Mouse (Mus musculus) MEL (cell line): ENCODE data around the gene Akt1s1. TPM values are rescaled to one million over a fixed set of nuclear protein-coding genes. Genes with fewer than 3 reads are reported as not detected.

Experiments
- DNase-seq: peaks from one replicate; pipeline ENCODE4 v3.0.0; 2011; ENCODE audit warnings: low read depth, low spot score
- H3K27ac ChIP-seq: 2 replicates; pipeline ENCODE4 v1.5.1; 2012; ENCODE audit warnings: low read depth, mild to moderate bottlenecking, control low read depth, low read length, moderate library complexity; ENCODE audit not compliant: control insufficient read depth
- H3K27me3 ChIP-seq, 2 experiments: fragments of 150-350 bp in 1 of 2; sonication (generic) in 1 of 2; 2 replicates each; pipeline ENCODE4 v1.6.1; 2012; ENCODE audit warnings: low read length in 2 of 2, mild to moderate bottlenecking in 2 of 2, improper control_type of control experiment in 1 of 2, moderate library complexity in 1 of 2; ENCODE audit not compliant: insufficient read depth in 2 of 2, control insufficient read depth in 1 of 2
- H3K36me3 ChIP-seq, 2 experiments: 2 replicates each; pipeline ENCODE4 v1.6.1; 2012 to 2014; ENCODE audit warnings: low read length in 2 of 2, improper control_type of control experiment in 1 of 2, inconsistent platforms in 1 of 2, mild to moderate bottlenecking in 1 of 2; ENCODE audit not compliant: insufficient read depth in 2 of 2, control insufficient read depth in 1 of 2
- H3K4me1 ChIP-seq, 2 experiments: fragments of 150-350 bp in 1 of 2; sonication (generic) in 1 of 2; 2 replicates each; pipeline ENCODE4 v1.6.1; 2012; ENCODE audit warnings: low read length in 2 of 2, improper control_type of control experiment in 1 of 2, mild to moderate bottlenecking in 1 of 2; ENCODE audit not compliant: insufficient read depth in 2 of 2, control insufficient read depth in 1 of 2
- H3K4me3 ChIP-seq, 2 experiments: fragments of 150-350 bp in 1 of 2; sonication (generic) in 1 of 2; 2 replicates each; pipeline ENCODE4 v1.5.1; 2012; ENCODE audit warnings: low read depth in 2 of 2, low read length in 2 of 2, mild to moderate bottlenecking in 2 of 2, moderate library complexity in 2 of 2, control low read depth in 1 of 2, improper control_type of control experiment in 1 of 2; ENCODE audit not compliant: control insufficient read depth in 1 of 2, insufficient read depth in 1 of 2
- H3K79me2 ChIP-seq: 2 replicates; pipeline ENCODE4 v1.6.1; 2012; ENCODE audit warnings: mild to moderate bottlenecking, low read length, moderate library complexity; ENCODE audit not compliant: control insufficient read depth, poor library complexity, insufficient read depth
- H3K9ac ChIP-seq: 2 replicates; pipeline ENCODE4 v1.6.1; 2012; ENCODE audit warnings: low read depth, mild to moderate bottlenecking, control low read depth, low read length, moderate library complexity; ENCODE audit not compliant: control insufficient read depth, poor library complexity, severe bottlenecking
- H3K9me3 ChIP-seq: fragments of 150-350 bp; sonication (generic); replicated peaks from 2 replicates; pipeline ENCODE4 v1.6.1; 2012; ENCODE audit warnings: mild to moderate bottlenecking, low read length, improper control_type of control experiment, moderate library complexity; ENCODE audit not compliant: insufficient read depth
- CHD1 ChIP-seq: IDR thresholded peaks from 2 replicates; pipeline ENCODE4 v1.6.1; 2012; ENCODE audit warnings: low read depth, mild to moderate bottlenecking, inconsistent platforms, low read length, improper control_type of control experiment
- CHD2 ChIP-seq: IDR thresholded peaks from 2 replicates; pipeline ENCODE4 v1.6.1; 2011; ENCODE audit warnings: low read length, improper control_type of control experiment
- CTCF ChIP-seq, 3 experiments: IDR thresholded peaks in 2 of 3; conservative IDR thresholded peaks in 1 of 3; 2 replicates each; pipeline ENCODE4 v1.5.1; 2011 to 2012; ENCODE audit warnings: low read length in 3 of 3, low read depth in 2 of 3, mild to moderate bottlenecking in 2 of 3, improper control_type of control experiment in 1 of 3, inconsistent platforms in 1 of 3, mixed read lengths in 1 of 3, moderate library complexity in 1 of 3; ENCODE audit not compliant: control insufficient read depth in 1 of 3, insufficient read depth in 1 of 3, poor library complexity in 1 of 3, severe bottlenecking in 1 of 3
- E2F4 ChIP-seq: IDR thresholded peaks from 2 replicates; pipeline ENCODE4 v1.6.1; 2011; ENCODE audit warnings: low read depth, low read length, improper control_type of control experiment, borderline replicate concordance
- ELF1 ChIP-seq: IDR thresholded peaks from 2 replicates; pipeline ENCODE4 v1.6.1; 2014; ENCODE audit warnings: low read depth, mild to moderate bottlenecking, inconsistent platforms, low read length, improper control_type of control experiment, moderate library complexity
- EP300 ChIP-seq, 2 experiments: IDR thresholded peaks; 2 replicates each; pipeline ENCODE4 v1.6.1; 2011; ENCODE audit warnings: improper control_type of control experiment in 2 of 2, low read length in 2 of 2, low read depth in 1 of 2, mild to moderate bottlenecking in 1 of 2
- ETS1 ChIP-seq: IDR thresholded peaks from 2 replicates; pipeline ENCODE4 v1.6.1; 2012; ENCODE audit warnings: low read depth, mild to moderate bottlenecking, inconsistent platforms, low read length, improper control_type of control experiment, moderate library complexity
- GABPA ChIP-seq: IDR thresholded peaks from 2 replicates; pipeline ENCODE4 v1.6.1; 2012; ENCODE audit warnings: low read depth, mild to moderate bottlenecking, inconsistent platforms, low read length, improper control_type of control experiment, moderate library complexity
- HCFC1 ChIP-seq: IDR thresholded peaks from 2 replicates; pipeline ENCODE4 v1.6.1; 2012; ENCODE audit warnings: low read depth, mild to moderate bottlenecking, inconsistent platforms, low read length, improper control_type of control experiment, moderate library complexity
- JUND ChIP-seq: IDR thresholded peaks from 2 replicates; pipeline ENCODE4 v1.6.1; 2011; ENCODE audit warnings: low read depth, mild to moderate bottlenecking, improper control_type of control experiment, low read length
- KAT2A ChIP-seq: conservative IDR thresholded peaks from 2 replicates; pipeline ENCODE4 v1.6.1; 2012; ENCODE audit warnings: low read depth, low read length, improper control_type of control experiment, inconsistent platforms
- MAFK ChIP-seq: IDR thresholded peaks from 2 replicates; pipeline ENCODE4 v1.6.1; 2011; ENCODE audit warnings: low read depth, mild to moderate bottlenecking, low read length, improper control_type of control experiment, borderline replicate concordance
- MAX ChIP-seq: IDR thresholded peaks from 2 replicates; pipeline ENCODE4 v1.6.1; 2011; ENCODE audit warnings: low read length, improper control_type of control experiment
- MAZ ChIP-seq: IDR thresholded peaks from 2 replicates; pipeline ENCODE4 v1.6.1; 2012; ENCODE audit warnings: low read depth, mild to moderate bottlenecking, inconsistent platforms, low read length, improper control_type of control experiment
- MEF2A ChIP-seq: IDR thresholded peaks from 2 replicates; pipeline ENCODE4 v1.6.1; 2014; ENCODE audit warnings: low read depth, mild to moderate bottlenecking, inconsistent platforms, low read length, improper control_type of control experiment; ENCODE audit not compliant: poor library complexity, insufficient replicate concordance, severe bottlenecking; ENCODE audit errors: extremely low read depth
- MXI1 ChIP-seq: IDR thresholded peaks from 2 replicates; pipeline ENCODE4 v1.6.1; 2011; ENCODE audit warnings: mild to moderate bottlenecking, low read depth, low read length, improper control_type of control experiment
- MYB ChIP-seq: IDR thresholded peaks from 2 replicates; pipeline ENCODE4 v1.6.1; 2011; ENCODE audit warnings: mild to moderate bottlenecking, low read depth, low read length, improper control_type of control experiment
- MYC ChIP-seq: IDR thresholded peaks from 2 replicates; pipeline ENCODE4 v1.6.1; 2011; ENCODE audit warnings: low read depth, mild to moderate bottlenecking, low read length, improper control_type of control experiment, moderate library complexity
- NELFE ChIP-seq: IDR thresholded peaks from 2 replicates; pipeline ENCODE4 v1.6.1; 2011; ENCODE audit warnings: low read depth, low read length, improper control_type of control experiment
- NRF1 ChIP-seq: IDR thresholded peaks from 2 replicates; pipeline ENCODE4 v1.6.1; 2014; ENCODE audit warnings: low read depth, mild to moderate bottlenecking, inconsistent platforms, low read length, improper control_type of control experiment, moderate library complexity; ENCODE audit not compliant: poor library complexity, insufficient read depth, severe bottlenecking
- POLR2A ChIP-seq, 2 experiments: IDR thresholded peaks; 2 replicates each; pipeline ENCODE4 v1.6.1; 2011 to 2012; ENCODE audit warnings: low read length in 2 of 2, mild to moderate bottlenecking in 2 of 2, control low read depth in 1 of 2, improper control_type of control experiment in 1 of 2, low read depth in 1 of 2, moderate library complexity in 1 of 2; ENCODE audit not compliant: control insufficient read depth in 1 of 2, insufficient read depth in 1 of 2, poor library complexity in 1 of 2
- POLR2AphosphoS2 ChIP-seq: IDR thresholded peaks from 2 replicates; pipeline ENCODE4 v1.6.1; 2011; ENCODE audit warnings: low read length, improper control_type of control experiment
- POLR2AphosphoS5 ChIP-seq: IDR thresholded peaks from 2 replicates; pipeline ENCODE4 v1.6.1; 2012; ENCODE audit warnings: low read depth, borderline replicate concordance, mild to moderate bottlenecking, inconsistent platforms, low read length, moderate library complexity, mixed read lengths
- RAD21 ChIP-seq: IDR thresholded peaks from 2 replicates; pipeline ENCODE4 v1.6.1; 2011; ENCODE audit warnings: mild to moderate bottlenecking, low read depth, low read length, improper control_type of control experiment
- RCOR1 ChIP-seq: IDR thresholded peaks from 2 replicates; pipeline ENCODE4 v1.6.1; 2012; ENCODE audit warnings: low read depth, mild to moderate bottlenecking, inconsistent platforms, low read length, improper control_type of control experiment
- SIN3A ChIP-seq: IDR thresholded peaks from 2 replicates; pipeline ENCODE4 v1.6.1; 2012; ENCODE audit warnings: low read length, improper control_type of control experiment, inconsistent platforms
- SMC3 ChIP-seq: IDR thresholded peaks from 2 replicates; pipeline ENCODE4 v1.6.1; 2011; ENCODE audit warnings: low read depth, low read length, improper control_type of control experiment
- TAL1 ChIP-seq: IDR thresholded peaks from 2 replicates; pipeline ENCODE4 v1.6.1; 2012; ENCODE audit warnings: mild to moderate bottlenecking, inconsistent platforms, low read length, moderate library complexity, mixed read lengths
- TBP ChIP-seq: IDR thresholded peaks from 2 replicates; pipeline ENCODE4 v1.8.0; 2011; ENCODE audit warnings: low read depth, low read length, improper control_type of control experiment
- TCF12 ChIP-seq: IDR thresholded peaks from 2 replicates; pipeline ENCODE4 v1.6.1; 2014; ENCODE audit warnings: low read depth, mild to moderate bottlenecking, inconsistent platforms, low read length, improper control_type of control experiment, moderate library complexity
- UBTF ChIP-seq: IDR thresholded peaks from 2 replicates; pipeline ENCODE4 v1.6.1; 2012; ENCODE audit warnings: low read depth, mild to moderate bottlenecking, inconsistent platforms, low read length, improper control_type of control experiment, moderate library complexity, borderline replicate concordance; ENCODE audit not compliant: insufficient read depth
- USF2 ChIP-seq, 2 experiments: IDR thresholded peaks; 2 replicates each; pipeline ENCODE4 v1.6.1; 2011 to 2012; ENCODE audit warnings: improper control_type of control experiment in 2 of 2, low read length in 2 of 2, borderline replicate concordance in 1 of 2, inconsistent platforms in 1 of 2, low read depth in 1 of 2, mild to moderate bottlenecking in 1 of 2; ENCODE audit not compliant: insufficient read depth in 1 of 2
- ZC3H11A ChIP-seq: IDR thresholded peaks from 2 replicates; pipeline ENCODE4 v1.6.1; 2012; ENCODE audit warnings: low read depth, mild to moderate bottlenecking, inconsistent platforms, low read length, improper control_type of control experiment
- ZKSCAN1 ChIP-seq: IDR thresholded peaks from 2 replicates; pipeline ENCODE4 v1.6.1; 2012; ENCODE audit warnings: low read depth, mild to moderate bottlenecking, inconsistent platforms, low read length, improper control_type of control experiment, moderate library complexity
- ZMIZ1 ChIP-seq: IDR thresholded peaks from 2 replicates; pipeline ENCODE4 v1.6.1; 2012; ENCODE audit warnings: low read depth, mild to moderate bottlenecking, inconsistent platforms, low read length, improper control_type of control experiment, moderate library complexity
- ZNF384 ChIP-seq: IDR thresholded peaks from 2 replicates; pipeline ENCODE4 v1.6.1; 2012; ENCODE audit warnings: low read depth, mild to moderate bottlenecking, inconsistent platforms, low read length, improper control_type of control experiment
- polyA plus RNA-seq, 2 experiments: library from polyadenylated mRNA; stranded (reverse) in 1 of 2; unstranded in 1 of 2; fragments of >175 nt in 1 of 2; fragments of >200 nt in 1 of 2; gene quantifications; 2 replicates each; pipeline versions ENCODE4 v1.2.1 to v1.2.4; 2012; ENCODE audit warnings: low replicate concordance in 2 of 2, low read depth in 1 of 2; ENCODE audit not compliant: insufficient read length in 2 of 2, insufficient read depth in 1 of 2, missing spikeins in 1 of 2
- total RNA-seq: library from RNA; depleted of rRNA; stranded (reverse); fragments of 300-350 nt; gene quantifications from 2 replicates; pipeline ENCODE4 v1.2.3, GENCODE M21; 2012

Gene Akt1s1
- total and polyA plus RNA-seq, 3 experiments = 37.3 to 71.8 TPM; not detected in 1

DNA sequence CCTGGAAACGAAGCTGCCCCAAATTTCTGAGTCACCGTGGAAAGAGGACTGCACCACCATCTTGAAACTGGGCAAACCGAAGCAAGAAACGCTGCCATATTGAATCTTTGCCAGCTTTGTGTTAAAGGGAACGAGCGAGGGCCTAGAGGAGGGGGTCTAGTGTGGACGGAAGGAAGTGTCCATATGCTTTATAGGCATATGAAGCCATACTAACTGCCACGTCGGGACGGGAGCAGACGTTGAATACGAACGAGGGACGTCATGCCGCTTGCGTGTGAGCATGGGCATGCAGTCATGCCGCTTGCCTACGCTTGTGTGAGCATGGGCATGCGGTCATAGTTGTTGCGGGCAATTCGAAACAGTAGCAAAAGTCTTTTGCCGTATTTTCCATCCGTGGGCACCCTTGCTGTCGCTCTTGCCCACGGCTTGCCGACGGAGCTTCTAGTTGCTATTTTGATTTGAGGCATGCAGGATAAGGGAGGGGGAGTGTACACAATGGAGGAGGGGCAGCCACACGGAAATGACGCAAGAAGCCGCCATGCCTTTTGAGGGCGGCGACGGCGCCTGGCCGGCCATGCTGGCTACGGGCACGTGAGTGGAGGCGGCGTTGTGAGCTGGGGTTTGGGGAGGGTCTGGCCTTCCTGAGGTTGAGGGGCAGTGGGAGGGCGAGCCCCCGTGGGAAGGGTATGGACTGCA lies 773 bp downstream of the Akt1s1 start:
- Histone ChIP-seq H3K4me1 (peaks cover 0 to 13% of the 10 kb centered on the region in 2 experiments; a peak in 2 of 4 replicates), H3K4me3 (peak overlapping the region; percentile 61 to 96), H3K27me3 (no peaks in the 10 kb centered on the region), H3K27ac (peak overlapping the region; percentile 93), H3K36me3 (peaks cover 0 to 5% of the 10 kb centered on the region in 2 experiments; a peak in 1 of 4 replicates), H3K9ac (peak overlapping the region; percentile 96), H3K79me2 (peaks cover 28% of the 10 kb centered on the region), H3K9me3 (no peaks in the 10 kb centered on the region)
- peak; percentile 96 for DNase-seq
- no peak for TF ChIP-seq USF2 (IDR thresholded peaks at IDR 0.05; ENCODE audit: borderline replicate concordance in 1 of 2, insufficient read depth in 1 of 2, low read depth in 1 of 2, low read length in 2 of 2)
- TF ChIP-seq EP300 (IDR thresholded peaks at IDR 0.05; ENCODE audit: low read depth in 1 of 2, low read length in 2 of 2) = no peak
- no peak; the same call in 1 of the 2 replicates for TF ChIP-seq MEF2A
- no peak for TF ChIP-seq JUND
- TF ChIP-seq ZNF384 = no peak
- TF ChIP-seq RCOR1 = peak; percentile 85
- no peak for TF ChIP-seq ELF1
- no peak; the same call in 1 of the 2 replicates for TF ChIP-seq MYB
- TF ChIP-seq MYC = peak; percentile 89
- no peak for TF ChIP-seq CTCF (IDR thresholded peaks at IDR 0.05 in 2 of 3, conservative IDR thresholded peaks at IDR 0.05 in 1 of 3; ENCODE audit: control insufficient read depth in 1 of 3, insufficient read depth in 1 of 3, low read depth in 2 of 3, low read length in 3 of 3, poor library complexity in 1 of 3, severe bottlenecking in 1 of 3)
- no peak for TF ChIP-seq RAD21
- no peak; the same call in 1 of the 2 replicates for TF ChIP-seq GABPA
- TF ChIP-seq ZKSCAN1 = no peak
- TF ChIP-seq HCFC1 = peak; percentile 88
- TF ChIP-seq NELFE = peak; percentile 13
- peak; percentile 45 to 56 for TF ChIP-seq POLR2A (IDR thresholded peaks at IDR 0.05; ENCODE audit: control insufficient read depth in 1 of 2, insufficient read depth in 1 of 2, low read depth in 1 of 2, low read length in 2 of 2, poor library complexity in 1 of 2)
- TF ChIP-seq MAZ = peak; percentile 89
- TF ChIP-seq CHD2 = peak; percentile 14; the same call in 1 of the 2 replicates
- TF ChIP-seq NRF1 = peak; percentile 62
- peak; percentile 33; the same call in 1 of the 2 replicates for TF ChIP-seq TCF12
- peak; percentile 88 for TF ChIP-seq MAX
- no peak for TF ChIP-seq E2F4
- TF ChIP-seq MXI1 = peak; percentile 94
- TF ChIP-seq SIN3A = peak; percentile 85; the same call in 1 of the 2 replicates
- TF ChIP-seq SMC3 = no peak
- peak; percentile 61; the same call in 1 of the 2 replicates for TF ChIP-seq ZMIZ1
- no peak for TF ChIP-seq TAL1
- TF ChIP-seq POLR2AphosphoS5 = no peak
- no peak; the same call in 1 of the 2 replicates for TF ChIP-seq CHD1
- no peak for TF ChIP-seq ZC3H11A
- peak; percentile 32 for TF ChIP-seq TBP
- TF ChIP-seq MAFK = no peak
- peak; percentile 78 for TF ChIP-seq KAT2A
- no peak for TF ChIP-seq POLR2AphosphoS2
- TF ChIP-seq UBTF = no peak
- TF ChIP-seq ETS1 = peak; percentile 59
